Mouse (Mus musculus): ENCODE results near the gene Stpg3. TPM values are rescaled to one million over a fixed set of nuclear protein-coding genes. Genes with fewer than 3 reads are reported as not detected.

Stpg3 gene
- polyA plus RNA-seq, 1 experiment from 2014 or later, result not detected

DNA sequence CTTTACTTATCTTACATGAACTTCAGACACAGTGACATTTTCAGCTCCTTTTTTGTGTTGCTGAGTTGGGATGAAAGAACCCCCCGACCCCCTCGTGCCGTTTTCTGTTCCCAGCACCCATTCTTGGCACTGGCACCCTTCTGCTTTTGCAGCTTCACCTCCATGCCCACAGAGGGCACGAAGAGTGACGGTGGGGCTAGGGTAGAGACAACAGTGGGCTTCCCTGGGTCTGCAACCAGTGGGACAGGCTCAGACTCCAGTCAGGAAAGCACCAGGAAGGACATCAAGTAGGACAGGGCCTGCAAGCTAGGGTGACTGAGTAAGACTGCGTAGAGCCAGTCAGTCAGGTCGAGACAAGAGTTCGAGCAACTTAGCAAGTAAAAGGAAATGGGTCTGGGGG lies 25.9 kb upstream of the Stpg3 start:
- Histone ChIP-seq H3K9ac (ENCODE audit: low read depth, low read length) (peak overlapping the region; percentile 59), H3K27me3 (replicated peaks; ENCODE audit: control insufficient read depth, insufficient read depth, low read length) (no peaks in the 10 kb centered on the region; the same call in 1 of the 2 replicates), H3K4me2 (ENCODE audit: low read depth, low read length) (peak overlapping the region; percentile 97), H3K4me1 (ENCODE audit: control insufficient read depth, insufficient read depth, low read length) (peaks cover 47% of the 10 kb centered on the region), H3K4me3 (ENCODE audit: low read length) (peak overlapping the region; percentile 62), H3K9me3 (ENCODE audit: control insufficient read depth, low read length) (no peaks in the 10 kb centered on the region), H3K36me3 (ENCODE audit: control insufficient read depth, insufficient read depth, low read length) (no peaks in the 10 kb centered on the region), H3K27ac (ENCODE audit: low read length) (peak overlapping the region; percentile 79)
- ATAC-seq, result peak; percentile 10
- WGBS, result 52% methylated on average over 8 of the region's 8 CpGs

DNA sequence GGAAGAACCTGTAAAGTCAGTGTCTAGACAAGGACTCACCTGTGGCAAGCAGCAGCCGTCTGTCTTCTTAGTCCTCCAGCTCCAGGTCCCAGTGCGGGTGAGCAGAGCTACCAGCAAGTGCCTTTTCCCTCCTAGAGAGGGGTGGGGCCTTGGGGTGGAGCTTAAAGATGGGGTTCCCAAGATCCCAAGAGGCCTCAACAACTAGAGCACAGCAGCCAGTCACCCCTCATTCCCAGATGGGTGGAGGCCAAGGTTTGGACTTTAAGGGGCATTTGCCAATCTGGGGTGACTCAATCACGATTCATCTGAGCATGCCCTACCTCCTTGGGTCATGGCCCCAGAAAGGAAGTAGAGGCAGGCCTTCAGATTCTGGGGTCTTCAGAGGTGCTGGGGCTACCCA lies 25.3 kb upstream of the Stpg3 start:
- Histone ChIP-seq H3K4me2 (ENCODE audit: low read depth, low read length) (no peak overlapping the region), H3K4me1 (ENCODE audit: control insufficient read depth, insufficient read depth, low read length) (peaks cover 50% of the 10 kb centered on the region), H3K4me3 (ENCODE audit: low read length) (no peak overlapping the region), H3K27me3 (replicated peaks; ENCODE audit: control insufficient read depth, insufficient read depth, low read length) (no peaks in the 10 kb centered on the region; the same call in 1 of the 2 replicates), H3K27ac (ENCODE audit: low read length) (no peak overlapping the region), H3K9ac (ENCODE audit: low read depth, low read length) (peak overlapping the region; percentile 59; the same call in 1 of the 2 replicates), H3K9me3 (ENCODE audit: control insufficient read depth, low read length) (no peaks in the 10 kb centered on the region), H3K36me3 (ENCODE audit: control insufficient read depth, insufficient read depth, low read length) (no peaks in the 10 kb centered on the region)
- WGBS, result 85% methylated on average over 3 of the region's 3 CpGs
- ATAC-seq, result no peak

DNA sequence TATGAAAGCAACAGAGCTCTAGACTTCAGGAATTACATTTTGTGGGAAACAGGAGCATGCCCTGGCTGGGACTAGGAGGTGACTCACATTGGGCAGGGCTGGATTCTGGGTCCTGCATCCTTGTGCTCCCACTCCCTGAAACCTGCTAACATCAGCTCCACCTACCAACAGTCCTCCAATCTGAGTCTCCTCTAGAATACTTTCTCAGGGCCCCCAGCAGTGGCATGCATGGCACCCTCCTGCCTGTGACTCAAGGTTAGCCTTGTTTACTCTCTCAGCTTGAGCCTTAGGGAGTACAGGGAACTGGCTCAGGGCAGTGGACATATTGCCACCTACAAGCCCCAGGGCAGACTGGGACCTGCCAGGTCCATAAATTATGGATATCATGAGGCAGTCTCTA lies 23.7 kb upstream of the Stpg3 start:
- Histone ChIP-seq H3K9ac (ENCODE audit: low read depth, low read length) (no peak overlapping the region), H3K9me3 (ENCODE audit: control insufficient read depth, low read length) (no peaks in the 10 kb centered on the region), H3K4me3 (ENCODE audit: low read length) (no peak overlapping the region), H3K4me2 (ENCODE audit: low read depth, low read length) (no peak overlapping the region), H3K4me1 (ENCODE audit: control insufficient read depth, insufficient read depth, low read length) (peaks cover 59% of the 10 kb centered on the region), H3K27me3 (replicated peaks; ENCODE audit: control insufficient read depth, insufficient read depth, low read length) (no peaks in the 10 kb centered on the region), H3K36me3 (ENCODE audit: control insufficient read depth, insufficient read depth, low read length) (no peaks in the 10 kb centered on the region), H3K27ac (ENCODE audit: low read length) (no peak overlapping the region)
- no peak for ATAC-seq

- no peak for ATAC-seq
- WGBS, result 51% methylated on average over 4 of the region's 4 CpGs
These were observed 23.1 kb upstream of the Stpg3 start for GRCm38 (mm10) chr2:25237522-25237921.

DNA sequence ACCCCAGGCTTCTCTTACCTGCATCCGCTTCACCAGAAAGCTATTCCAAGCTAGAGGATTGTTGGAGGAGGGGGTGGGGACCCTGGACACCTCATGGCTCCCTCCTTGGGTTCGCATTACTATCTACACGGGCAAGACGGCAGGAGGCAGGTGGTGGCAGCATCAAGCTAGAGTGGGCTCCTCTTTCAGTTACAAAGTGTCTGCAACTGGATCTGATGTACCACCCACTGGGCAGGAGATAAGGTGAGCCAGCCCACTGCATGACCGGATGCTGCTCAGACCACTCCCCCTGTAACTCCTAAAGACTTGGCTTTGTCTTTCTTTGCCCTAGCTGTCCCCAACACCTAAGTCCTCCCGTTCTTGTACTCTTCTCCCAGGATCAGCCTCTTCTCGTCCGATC lies 22.2 kb upstream of the Stpg3 start, which contains the start of gene Rnf224:
TSS of gene Rnf224 (minus strand) at position 174 of the 400 bp plus-strand sequence.
- no peaks in the 10 kb centered on the region for H3K36me3 ChIP-seq (ENCODE audit: control insufficient read depth, insufficient read depth, low read length)
- peak within 1 kb of the TSS; percentile 90 for H3K27ac ChIP-seq (ENCODE audit: low read length)
- H3K4me2 ChIP-seq (ENCODE audit: low read depth, low read length), result peak within 1 kb of the TSS; percentile 19; the same call in 1 of the 2 replicates
- 0 out of 2 replicates have a peak within 1 kb of the TSS, but pooled peaks have one; percentile 19 for H3K9ac ChIP-seq (ENCODE audit: low read depth, low read length)
- H3K4me1 ChIP-seq (ENCODE audit: control insufficient read depth, insufficient read depth, low read length), result peaks cover 52% of the 10 kb centered on the region
- 43% methylated on average over 8 of the region's 8 CpGs for WGBS
- no peak for ATAC-seq
- H3K9me3 ChIP-seq (ENCODE audit: control insufficient read depth, low read length), result no peaks in the 10 kb centered on the region
- H3K4me3 ChIP-seq (ENCODE audit: low read length), result no peak within 1 kb of the TSS
- H3K27me3 ChIP-seq (replicated peaks; ENCODE audit: control insufficient read depth, insufficient read depth, low read length), result no peaks in the 10 kb centered on the region

More at GRCm38 (mm10) chr2:25237522-25237921, 23.1 kb upstream of the Stpg3 start:
- no peaks in the 10 kb centered on the region for H3K9me3 ChIP-seq (ENCODE audit: control insufficient read depth, low read length)
- no peaks in the 10 kb centered on the region for H3K27me3 ChIP-seq (replicated peaks; ENCODE audit: control insufficient read depth, insufficient read depth, low read length)
- H3K4me2 ChIP-seq (ENCODE audit: low read depth, low read length), result no peak overlapping the region
- peaks cover 59% of the 10 kb centered on the region for H3K4me1 ChIP-seq (ENCODE audit: control insufficient read depth, insufficient read depth, low read length)
- H3K36me3 ChIP-seq (ENCODE audit: control insufficient read depth, insufficient read depth, low read length), result no peaks in the 10 kb centered on the region
- H3K9ac ChIP-seq (ENCODE audit: low read depth, low read length), result 0 out of 2 replicates have a peak overlapping the region, but pooled peaks have one; percentile 19
- H3K4me3 ChIP-seq (ENCODE audit: low read length), result no peak overlapping the region
- peak overlapping the region; percentile 40 for H3K27ac ChIP-seq (ENCODE audit: low read length)

- WGBS, result 55% methylated on average over 5 of the region's 5 CpGs
- H3K27ac ChIP-seq (ENCODE audit: low read length), result peak overlapping the region; percentile 90
- peak overlapping the region; percentile 38 for H3K4me2 ChIP-seq (ENCODE audit: low read depth, low read length)
- H3K9me3 ChIP-seq (ENCODE audit: control insufficient read depth, low read length), result no peaks in the 10 kb centered on the region
- H3K27me3 ChIP-seq (replicated peaks; ENCODE audit: control insufficient read depth, insufficient read depth, low read length), result no peaks in the 10 kb centered on the region
- H3K36me3 ChIP-seq (ENCODE audit: control insufficient read depth, insufficient read depth, low read length), result no peaks in the 10 kb centered on the region
- peaks cover 37% of the 10 kb centered on the region for H3K4me1 ChIP-seq (ENCODE audit: control insufficient read depth, insufficient read depth, low read length)
- peak; percentile 77 for ATAC-seq
- H3K9ac ChIP-seq (ENCODE audit: low read depth, low read length), result peak overlapping the region; percentile 19; the same call in 1 of the 2 replicates
- H3K4me3 ChIP-seq (ENCODE audit: low read length), result 0 out of 2 replicates have a peak overlapping the region, but pooled peaks have one; percentile 14
These were observed 20.2 kb upstream of the Stpg3 start for GRCm38 (mm10) chr2:25234551-25235220.

DNA sequence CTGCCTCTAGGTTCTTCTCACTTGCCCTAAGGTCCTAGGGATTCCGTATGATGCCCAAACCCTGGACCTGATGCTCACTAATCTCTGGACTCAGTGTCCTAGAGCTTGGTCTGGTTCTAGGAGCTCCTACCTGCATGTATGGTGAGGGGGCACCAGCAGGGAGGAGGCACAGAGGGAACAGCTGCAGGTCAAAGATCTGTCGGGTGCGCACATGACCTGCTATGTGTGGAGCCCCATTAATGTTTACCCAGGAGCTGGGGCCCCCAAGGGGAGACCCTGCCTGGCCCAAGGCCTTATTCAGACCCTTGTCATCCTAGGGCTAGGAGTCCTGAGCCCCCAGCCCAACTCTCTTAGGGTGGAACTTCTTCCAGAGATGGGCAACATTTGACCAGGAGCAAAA lies 19.6 kb upstream of the Stpg3 start, which contains the start of gene Slc34a3:
TSS of gene Slc34a3 (minus strand) at position 315 of the 400 bp plus-strand sequence.
- Histone ChIP-seq H3K36me3 (ENCODE audit: control insufficient read depth, insufficient read depth, low read length) (no peaks in the 10 kb centered on the region), H3K27ac (ENCODE audit: low read length) (peak within 1 kb of the TSS; percentile 90), H3K27me3 (replicated peaks; ENCODE audit: control insufficient read depth, insufficient read depth, low read length) (no peaks in the 10 kb centered on the region), H3K9ac (ENCODE audit: low read depth, low read length) (peak within 1 kb of the TSS; percentile 55), H3K4me2 (ENCODE audit: low read depth, low read length) (peak within 1 kb of the TSS; percentile 38), H3K4me1 (ENCODE audit: control insufficient read depth, insufficient read depth, low read length) (peaks cover 39% of the 10 kb centered on the region), H3K9me3 (ENCODE audit: control insufficient read depth, low read length) (no peaks in the 10 kb centered on the region), H3K4me3 (ENCODE audit: low read length) (0 out of 2 replicates have a peak within 1 kb of the TSS, but pooled peaks have one; percentile 14)
- 62% methylated on average over 3 of the region's 3 CpGs for WGBS
- ATAC-seq, result peak; percentile 73

- Histone ChIP-seq H3K9me3 (ENCODE audit: control insufficient read depth, low read length) (no peaks in the 10 kb centered on the region), H3K4me3 (ENCODE audit: low read length) (no peak overlapping the region)
These were observed 19.0 kb upstream of the Stpg3 start for GRCm38 (mm10) chr2:25233421-25233820.

GRCm38 (mm10) chr2:25231038-25231437 lies 16.6 kb upstream of the Stpg3 start:
- H3K36me3 ChIP-seq (ENCODE audit: control insufficient read depth, insufficient read depth, low read length), result no peaks in the 10 kb centered on the region
- no peak overlapping the region for H3K4me3 ChIP-seq (ENCODE audit: low read length)
- 58% methylated on average over 12 of the region's 12 CpGs for WGBS
- no peak overlapping the region for H3K27ac ChIP-seq (ENCODE audit: low read length)
- peaks cover 32% of the 10 kb centered on the region for H3K4me1 ChIP-seq (ENCODE audit: control insufficient read depth, insufficient read depth, low read length)
- H3K9me3 ChIP-seq (ENCODE audit: control insufficient read depth, low read length), result no peaks in the 10 kb centered on the region
- no peak overlapping the region for H3K9ac ChIP-seq (ENCODE audit: low read depth, low read length)
- H3K4me2 ChIP-seq (ENCODE audit: low read depth, low read length), result no peak overlapping the region
- H3K27me3 ChIP-seq (replicated peaks; ENCODE audit: control insufficient read depth, insufficient read depth, low read length), result no peaks in the 10 kb centered on the region
- ATAC-seq, result no peak

More at GRCm38 (mm10) chr2:25233421-25233820, 19.0 kb upstream of the Stpg3 start:
- 0 out of 2 replicates have a peak overlapping the region, but pooled peaks have one; percentile 38 for H3K4me2 ChIP-seq (ENCODE audit: low read depth, low read length)
- no peaks in the 10 kb centered on the region for H3K27me3 ChIP-seq (replicated peaks; ENCODE audit: control insufficient read depth, insufficient read depth, low read length)
- ATAC-seq, result no peak
- no peaks in the 10 kb centered on the region for H3K36me3 ChIP-seq (ENCODE audit: control insufficient read depth, insufficient read depth, low read length)
- peaks cover 45% of the 10 kb centered on the region for H3K4me1 ChIP-seq (ENCODE audit: control insufficient read depth, insufficient read depth, low read length)
- H3K27ac ChIP-seq (ENCODE audit: low read length), result peak overlapping the region; percentile 90
- 78% methylated on average over 4 of the region's 4 CpGs for WGBS
- H3K9ac ChIP-seq (ENCODE audit: low read depth, low read length), result peak overlapping the region; percentile 0

Data from intestine, embryonic 16.5 days (tissue).